Mouse (Mus musculus) heart, postnatal 0 days (tissue): ENCODE measurements at regions not wholly inside any gene's neighbourhood (a gene's known extent, or its start where the extent isn't known, plus 50 kb on each side); places are given as distances from the start of the nearest gene placed in this dataset.

Source experiments
- CTCF ChIP-seq: IDR thresholded peaks from 2 replicates; pipeline ENCODE4 v1.5.1; 2016; ENCODE audit warnings: antibody characterized with exemption, control low read depth, low read depth
- EP300 ChIP-seq: IDR thresholded peaks from 2 replicates; pipeline ENCODE4 v1.6.1; 2016; ENCODE audit warnings: antibody characterized with exemption, low read depth

- TF ChIP-seq CTCF (no peak), EP300 (no peak)
These were observed 558.9 kb downstream of the Otol1 start for GRCm38 (mm10) chr3:70566140-70566857.
